Mouse (Mus musculus) forebrain, embryonic 14.5 days (tissue): Measurements from ENCODE around the gene Fer1l5. TPM values are rescaled to one million over a fixed set of nuclear protein-coding genes. Genes with fewer than 3 reads are reported as not detected.

Source experiments
- ATAC-seq: fragments of 200-750 bp; cut with Nextera tagmentation; 2 replicates; pipeline ENCODE4 v1.8.0; 2017; ENCODE audit warnings: mild to moderate bottlenecking, moderate library complexity
- DNase-seq: peaks from one replicate; pipeline ENCODE4 v3.0.0-alpha.2; 2015; ENCODE audit warnings: low spot score
- H3K27ac ChIP-seq: fragments of 300-500 bp; sonication (generic); 2 replicates; pipeline ENCODE4 v1.5.1; 2014; ENCODE audit warnings: low read depth, mild to moderate bottlenecking, control low read depth, low read length, moderate library complexity
- H3K27me3 ChIP-seq: fragments of 300-500 bp; sonication (generic); replicated peaks from 2 replicates; pipeline ENCODE4 v1.6.1; 2014; ENCODE audit warnings: low read length, control low read depth, mixed read lengths; ENCODE audit not compliant: control insufficient read depth, insufficient read depth
- H3K36me3 ChIP-seq: fragments of 300-500 bp; sonication (generic); 2 replicates; pipeline ENCODE4 v1.6.1; 2014; ENCODE audit warnings: low read length, control low read depth; ENCODE audit not compliant: control insufficient read depth, insufficient read depth
- H3K4me1 ChIP-seq: fragments of 300-500 bp; sonication (generic); 2 replicates; pipeline ENCODE4 v1.6.1; 2014; ENCODE audit warnings: antibody characterized with exemption, low read length, control low read depth; ENCODE audit not compliant: control insufficient read depth, insufficient read depth
- H3K4me2 ChIP-seq: fragments of 300-500 bp; sonication (generic); 2 replicates; pipeline ENCODE4 v1.6.1; 2014; ENCODE audit warnings: mild to moderate bottlenecking, control low read depth, low read length
- H3K4me3 ChIP-seq: fragments of 300-500 bp; sonication (generic); 2 replicates; pipeline ENCODE4 v1.5.1; 2014; ENCODE audit warnings: low read depth, low read length, control low read depth
- H3K9ac ChIP-seq: fragments of 300-500 bp; sonication (generic); 2 replicates; pipeline ENCODE4 v1.6.1; 2014; ENCODE audit warnings: mild to moderate bottlenecking, low read length, control low read depth, moderate library complexity
- H3K9me3 ChIP-seq: fragments of 300-500 bp; sonication (generic); replicated peaks from 2 replicates; pipeline ENCODE4 v1.6.1; 2016; ENCODE audit warnings: low read length, control low read depth, mixed read lengths; ENCODE audit not compliant: control insufficient read depth
- WGBS: fragments of 180-500 bp; shearing (Covaris S2); extraction: QIAGEN DNeasy Blood & Tissue Kit; methylation state at CpG from one replicate; pipeline ENCODE4 v1.1.7; 2014; 5-methylcytosine and 5-hydroxymethylcytosine counted together
- polyA plus RNA-seq: library from polyadenylated mRNA; unstranded; fragments of >200 nt; fragmentation: Nextera tagmentation; extraction: Ambion mirVana; gene quantifications from 2 replicates; pipeline ENCODE4 v1.2.1, GENCODE M21; 2014

Fer1l5 gene
- polyA plus RNA-seq, 1 experiment from 2014 or later: 0.98 TPM

DNA sequence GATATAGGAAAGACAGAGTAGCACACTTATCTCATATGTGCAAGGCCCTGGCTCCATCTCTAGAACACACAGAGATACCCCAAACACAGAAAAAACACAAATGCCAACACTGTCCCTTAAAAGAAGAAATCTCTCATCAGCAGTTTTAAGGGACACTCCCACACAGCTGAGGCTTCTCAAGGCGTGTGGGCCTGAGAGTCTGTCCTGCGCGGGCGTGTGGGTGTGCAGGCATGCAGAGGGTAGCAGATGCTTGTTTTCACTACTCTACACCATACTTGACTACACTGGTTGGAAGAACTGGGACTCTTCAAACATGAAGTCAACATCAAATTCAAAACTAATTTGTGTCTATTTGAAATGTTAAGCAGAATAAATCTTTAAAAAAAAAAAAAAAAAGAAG lies 19.7 kb upstream of the Fer1l5 start:
- no peak overlapping the region for H3K4me3 ChIP-seq
- H3K27ac ChIP-seq: no peak overlapping the region
- DNase-seq (no peak), ATAC-seq (no peak)
- H3K27me3 ChIP-seq: no peaks in the 10 kb centered on the region
- no peak overlapping the region for H3K4me2 ChIP-seq
- 94% methylated on average over 4 of the region's 4 CpGs for WGBS
- peaks cover 93% of the 10 kb centered on the region for H3K36me3 ChIP-seq
- H3K9ac ChIP-seq: no peak overlapping the region
- H3K9me3 ChIP-seq: no peaks in the 10 kb centered on the region
- no peaks in the 10 kb centered on the region for H3K4me1 ChIP-seq

DNA sequence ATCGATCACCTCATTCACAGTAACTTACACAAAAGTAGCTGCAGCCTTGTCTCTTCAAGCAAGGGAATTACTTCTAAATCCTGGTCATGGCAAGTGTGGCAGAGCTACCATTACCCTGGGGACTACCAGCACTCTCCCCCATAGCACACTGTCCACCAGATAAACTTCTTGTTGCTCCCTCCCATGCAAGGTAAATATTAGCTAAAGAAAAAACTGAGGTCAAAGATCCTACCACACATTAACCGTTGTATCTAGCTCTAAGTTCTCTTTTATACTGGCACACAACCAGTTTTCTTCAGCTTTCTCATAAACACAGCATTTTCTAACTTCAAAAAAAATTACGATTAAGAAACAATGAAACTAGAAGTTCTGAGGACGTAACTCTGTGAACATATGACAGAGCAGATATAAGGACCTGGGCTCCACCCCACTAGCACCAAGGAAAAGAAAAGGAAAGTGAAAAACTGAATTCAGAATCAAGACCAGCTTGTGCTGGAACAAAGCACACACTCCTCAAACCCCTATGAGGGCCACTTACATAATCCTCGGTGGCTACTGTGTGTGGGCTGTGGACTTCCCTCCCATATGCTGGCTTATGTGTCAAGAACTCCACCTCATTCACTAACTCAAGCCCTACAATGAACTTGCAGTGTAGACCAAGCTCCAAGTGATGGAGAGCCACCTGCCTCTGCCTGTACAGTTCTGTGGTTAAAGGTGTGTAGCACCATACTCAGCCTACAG lies 15.0 kb upstream of the Fer1l5 start:
- ATAC-seq (no peak), DNase-seq (no peak)
- Histone ChIP-seq H3K9ac (no peak overlapping the region), H3K27ac (no peak overlapping the region), H3K9me3 (no peaks in the 10 kb centered on the region), H3K36me3 (peaks cover 77% of the 10 kb centered on the region), H3K4me3 (no peak overlapping the region), H3K27me3 (no peaks in the 10 kb centered on the region), H3K4me2 (no peak overlapping the region), H3K4me1 (no peaks in the 10 kb centered on the region)
- 93% methylated on average over 5 of the region's 5 CpGs for WGBS

DNA sequence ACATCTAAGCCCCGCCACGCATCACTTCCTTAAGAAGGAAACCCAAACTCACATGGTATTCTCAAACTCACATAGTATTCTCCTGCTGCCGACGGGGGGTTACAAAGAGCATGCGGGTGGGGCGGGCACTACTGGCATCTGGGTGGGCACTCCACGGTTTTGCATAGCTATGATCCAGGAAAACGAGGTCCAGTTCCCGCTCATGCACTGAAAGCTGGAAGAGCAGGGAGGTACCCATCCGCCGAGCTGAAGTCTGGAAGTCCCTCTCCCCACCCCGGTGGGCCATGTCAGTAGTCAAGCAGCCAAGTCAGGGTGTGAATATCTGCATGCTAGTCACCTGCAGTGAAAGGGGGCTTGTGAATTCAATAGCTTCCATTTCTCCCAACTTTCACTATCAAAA lies 4.4 kb upstream of the Fer1l5 start:
- Histone ChIP-seq H3K4me1 (peaks cover 11% of the 10 kb centered on the region), H3K27me3 (no peaks in the 10 kb centered on the region), H3K36me3 (peaks cover 27% of the 10 kb centered on the region), H3K4me2 (peak overlapping the region; percentile 80), H3K9me3 (no peaks in the 10 kb centered on the region), H3K9ac (peak overlapping the region; percentile 94), H3K4me3 (peak overlapping the region; percentile 90), H3K27ac (no peak overlapping the region)
- DNase-seq (no peak), ATAC-seq (no peak)
- WGBS: 51% methylated on average over 12 of the region's 12 CpGs

DNA sequence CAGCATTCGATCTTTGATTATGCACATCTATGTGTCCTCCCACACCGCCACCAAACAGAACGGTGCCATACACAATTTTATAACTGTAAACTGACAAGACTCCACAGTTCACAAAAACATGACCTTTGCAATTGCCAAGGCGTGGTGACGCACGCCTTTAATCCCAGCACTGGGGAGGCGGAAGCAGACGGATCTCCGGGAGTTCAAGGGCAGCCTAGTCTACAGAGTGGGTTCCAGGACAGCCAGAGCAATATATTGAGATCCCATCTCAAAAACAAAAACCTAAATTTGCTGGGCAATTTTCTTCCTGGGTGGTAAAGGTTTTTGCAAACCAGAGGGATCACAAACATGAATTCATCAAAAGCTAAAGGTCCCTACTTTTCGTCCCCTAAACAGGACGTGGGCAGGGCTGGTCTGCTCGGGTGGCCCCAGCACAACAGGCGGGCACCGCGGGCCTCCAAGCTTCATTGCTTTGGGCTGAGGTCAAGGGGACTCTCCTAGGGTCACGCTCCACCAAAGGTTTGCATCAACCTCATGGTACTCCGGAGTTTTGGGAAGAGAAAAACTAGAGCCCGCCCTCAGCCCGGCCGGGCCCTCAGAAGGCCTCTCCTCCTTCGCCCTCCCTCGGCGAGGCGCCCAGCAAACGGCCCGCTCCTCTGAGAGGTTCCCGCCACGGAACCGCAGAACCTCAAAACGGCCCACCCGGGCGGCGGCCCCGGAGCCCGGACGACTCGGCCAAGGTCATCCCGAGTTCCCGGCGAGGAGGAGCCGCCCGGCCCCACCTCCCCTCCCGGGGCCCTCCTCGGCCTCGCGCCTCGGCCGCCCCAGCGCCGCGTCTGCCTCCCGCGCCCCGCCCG lies 3.8 kb upstream of the Fer1l5 start:
- no peaks in the 10 kb centered on the region for H3K27me3 ChIP-seq
- peak; percentile 37 for DNase-seq
- no peaks in the 10 kb centered on the region for H3K9me3 ChIP-seq
- peak overlapping the region; percentile 33; the same call in 1 of the 2 replicates for H3K27ac ChIP-seq
- peaks cover 27% of the 10 kb centered on the region for H3K36me3 ChIP-seq
- H3K4me1 ChIP-seq: peaks cover 11% of the 10 kb centered on the region
- 6% methylated on average over 38 of the region's 55 CpGs for WGBS
- peak; percentile 83 for ATAC-seq
- H3K9ac ChIP-seq: peak overlapping the region; percentile 94
- H3K4me3 ChIP-seq: peak overlapping the region; percentile 90
- H3K4me2 ChIP-seq: peak overlapping the region; percentile 80

DNA sequence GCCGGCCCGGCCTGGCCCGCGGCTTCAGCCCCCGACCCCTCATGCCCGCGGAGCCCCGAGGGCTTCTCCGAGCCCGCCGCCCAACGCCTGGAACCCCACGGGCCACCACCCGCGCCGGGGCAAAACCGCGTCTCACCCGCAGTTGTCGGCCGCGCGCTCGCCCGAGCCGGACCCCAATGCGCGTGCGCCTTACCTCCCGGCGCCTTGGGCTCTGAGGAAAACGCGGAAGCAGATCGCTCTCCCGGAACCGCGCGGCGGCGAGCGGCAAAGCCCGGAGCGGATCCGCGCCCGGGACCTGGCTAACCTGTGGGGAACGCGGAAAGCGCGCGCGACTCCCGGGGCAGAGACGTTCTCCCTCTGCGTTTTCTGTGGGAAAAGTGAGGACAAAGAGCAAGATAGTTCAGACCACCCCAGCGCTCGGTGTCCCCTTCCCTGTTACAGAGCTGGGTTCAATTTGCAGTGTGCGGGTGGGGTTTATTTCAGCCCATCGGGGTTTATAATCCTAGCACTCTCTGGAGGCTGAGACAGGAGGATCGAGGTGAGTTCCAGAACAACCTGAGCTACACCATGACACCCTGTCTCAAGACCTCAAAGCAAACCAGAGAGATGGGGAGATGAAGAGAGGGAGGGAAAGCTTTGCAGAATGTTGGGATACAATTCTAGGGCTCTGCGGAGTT lies 3.0 kb upstream of the Fer1l5 start, which contains the start of gene Kansl3:
Gene Kansl3 (minus strand): TSS at position 213 of the 677 bp plus-strand sequence.
- Histone ChIP-seq H3K36me3 (peaks cover 21% of the 10 kb centered on the region), H3K4me2 (peak within 1 kb of the TSS; percentile 80), H3K27me3 (no peaks in the 10 kb centered on the region), H3K9me3 (no peaks in the 10 kb centered on the region), H3K4me3 (peak within 1 kb of the TSS; percentile 90), H3K27ac (peak within 1 kb of the TSS; percentile 33; the same call in 1 of the 2 replicates), H3K4me1 (peaks cover 11% of the 10 kb centered on the region), H3K9ac (peak within 1 kb of the TSS; percentile 94)
- WGBS: 4% methylated on average over 61 of the region's 61 CpGs
- peak; percentile 93 for DNase-seq
- peak; percentile 89 for ATAC-seq

DNA sequence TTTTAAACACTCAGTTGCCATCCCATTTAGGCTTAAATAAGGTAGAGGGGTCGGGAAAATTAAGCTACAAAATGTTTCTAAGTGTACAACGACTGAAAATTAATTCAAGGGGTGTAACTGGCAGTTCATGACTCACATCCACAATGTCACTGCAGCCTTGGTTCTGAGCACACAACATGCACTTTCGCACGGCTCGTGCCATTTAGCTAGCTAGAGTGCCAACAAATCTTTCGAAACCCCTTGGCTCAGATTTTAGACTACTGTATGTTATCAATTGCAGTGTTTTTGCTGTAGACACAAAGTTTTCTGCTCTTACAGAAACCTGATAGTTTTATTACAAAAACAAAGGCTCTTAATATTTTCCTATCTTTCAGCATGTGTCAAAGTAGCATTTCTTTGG lies 1.2 kb upstream of the Fer1l5 start:
- no peaks in the 10 kb centered on the region for H3K27me3 ChIP-seq
- H3K4me2 ChIP-seq: no peak overlapping the region
- H3K9ac ChIP-seq: no peak overlapping the region
- DNase-seq: no peak
- peaks cover 11% of the 10 kb centered on the region for H3K4me1 ChIP-seq
- no peak overlapping the region for H3K4me3 ChIP-seq
- no peaks in the 10 kb centered on the region for H3K9me3 ChIP-seq
- no peak overlapping the region for H3K27ac ChIP-seq
- ATAC-seq: no peak
- H3K36me3 ChIP-seq: peaks cover 8% of the 10 kb centered on the region; the same call in 1 of the 2 replicates
- 82% methylated on average over 6 of the region's 6 CpGs for WGBS

DNA sequence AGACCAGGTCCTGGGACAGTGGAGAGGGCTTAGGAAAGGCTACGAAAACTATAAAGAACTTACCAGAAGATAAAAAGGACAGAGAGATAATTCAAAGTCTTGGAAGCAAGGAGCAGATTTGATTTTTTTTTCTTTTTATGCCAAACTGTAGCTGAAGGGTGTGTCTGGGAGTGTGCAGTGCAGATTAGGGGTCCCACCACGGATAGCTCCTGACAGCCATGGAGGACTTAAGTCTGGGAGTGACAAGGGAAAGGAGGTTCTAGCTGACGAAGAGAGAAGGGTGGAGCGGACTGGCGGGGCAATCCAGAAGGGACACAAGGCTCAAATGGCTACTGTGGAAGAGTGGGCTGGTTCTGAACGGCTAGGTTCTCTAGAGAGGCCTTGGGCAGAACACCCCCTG lies 6.8 kb downstream of the Fer1l5 start:
- Histone ChIP-seq H3K4me1 (no peaks in the 10 kb centered on the region), H3K4me2 (no peak overlapping the region), H3K36me3 (no peaks in the 10 kb centered on the region), H3K27me3 (no peaks in the 10 kb centered on the region), H3K4me3 (no peak overlapping the region), H3K9ac (no peak overlapping the region), H3K9me3 (no peaks in the 10 kb centered on the region), H3K27ac (no peak overlapping the region)
- no peak for DNase-seq
- 82% methylated on average over 6 of the region's 6 CpGs for WGBS
- ATAC-seq: no peak

DNA sequence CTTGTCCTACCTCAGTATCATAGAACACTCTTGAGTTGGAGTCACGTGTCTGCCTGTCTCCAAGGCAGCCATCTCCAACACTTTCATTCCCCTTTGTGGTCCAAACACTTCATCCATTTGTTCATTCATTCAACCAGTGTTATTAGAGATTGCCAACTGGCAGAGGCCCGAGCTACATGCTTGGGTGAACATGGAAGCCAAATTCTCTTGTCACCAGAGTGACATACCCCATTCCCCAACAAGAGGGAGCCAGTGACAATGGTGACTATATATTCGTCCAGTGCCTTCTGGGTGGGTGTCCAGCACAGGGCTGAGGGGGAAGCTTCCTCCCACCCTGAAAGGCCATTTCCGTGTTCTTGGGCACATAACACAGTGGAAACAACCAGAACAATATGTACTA lies 7.5 kb downstream of the Fer1l5 start:
- Histone ChIP-seq H3K36me3 (no peaks in the 10 kb centered on the region), H3K4me1 (no peaks in the 10 kb centered on the region), H3K27me3 (no peaks in the 10 kb centered on the region), H3K9me3 (no peaks in the 10 kb centered on the region), H3K4me2 (no peak overlapping the region), H3K4me3 (no peak overlapping the region), H3K27ac (no peak overlapping the region), H3K9ac (no peak overlapping the region)
- ATAC-seq: no peak
- 69% methylated on average over 4 of the region's 4 CpGs for WGBS
- DNase-seq: no peak
